Mouse (Mus musculus): Measurements from ENCODE around the gene Plch1. TPM values are rescaled to one million over a fixed set of nuclear protein-coding genes. Genes with fewer than 3 reads are reported as not detected.

The Plch1 gene
- total RNA-seq, 1 experiment from 2014 or later: not detected

GRCm38 (mm10) chr3:63868285-63868684, 31.0 kb downstream of the Plch1 start:
- ATAC-seq (ENCODE audit: extremely low read depth, insufficient number of reproducible peaks, low FRiP score, poor library complexity, severe bottlenecking): no peak

GRCm38 (mm10) chr3:63865069-63865468, 34.2 kb downstream of the Plch1 start:
- no peak for ATAC-seq (ENCODE audit: extremely low read depth, insufficient number of reproducible peaks, low FRiP score, poor library complexity, severe bottlenecking)

GRCm38 (mm10) chr3:63862716-63863115, 36.6 kb downstream of the Plch1 start:
- no peak for ATAC-seq (ENCODE audit: extremely low read depth, insufficient number of reproducible peaks, low FRiP score, poor library complexity, severe bottlenecking)

- ATAC-seq (ENCODE audit: extremely low read depth, insufficient number of reproducible peaks, low FRiP score, poor library complexity, severe bottlenecking): no peak
Measured at GRCm38 (mm10) chr3:63852828-63853227, 46.4 kb downstream of the Plch1 start.

GRCm38 (mm10) chr3:63851125-63851698, 48.1 kb downstream of the Plch1 start:
- no peak for ATAC-seq (ENCODE audit: extremely low read depth, insufficient number of reproducible peaks, low FRiP score, poor library complexity, severe bottlenecking)

GRCm38 (mm10) chr3:63849765-63850346, 49.4 kb downstream of the Plch1 start:
- ATAC-seq (ENCODE audit: extremely low read depth, insufficient number of reproducible peaks, low FRiP score, poor library complexity, severe bottlenecking): no peak

- no peak for ATAC-seq (ENCODE audit: extremely low read depth, insufficient number of reproducible peaks, low FRiP score, poor library complexity, severe bottlenecking)
Measured at GRCm38 (mm10) chr3:63844141-63844540, 55.1 kb downstream of the Plch1 start.

GRCm38 (mm10) chr3:63842436-63842835, 56.8 kb downstream of the Plch1 start:
- ATAC-seq (ENCODE audit: extremely low read depth, insufficient number of reproducible peaks, low FRiP score, poor library complexity, severe bottlenecking): no peak

GRCm38 (mm10) chr3:63837750-63838149, 61.5 kb downstream of the Plch1 start:
- no peak for ATAC-seq (ENCODE audit: extremely low read depth, insufficient number of reproducible peaks, low FRiP score, poor library complexity, severe bottlenecking)

- no peak for ATAC-seq (ENCODE audit: extremely low read depth, insufficient number of reproducible peaks, low FRiP score, poor library complexity, severe bottlenecking)
Measured at GRCm38 (mm10) chr3:63836937-63837632, 62.2 kb downstream of the Plch1 start.

- ATAC-seq (ENCODE audit: extremely low read depth, insufficient number of reproducible peaks, low FRiP score, poor library complexity, severe bottlenecking): no peak
Measured at GRCm38 (mm10) chr3:63835816-63836215, 63.5 kb downstream of the Plch1 start.

GRCm38 (mm10) chr3:63823874-63824400, 75.3 kb downstream of the Plch1 start:
- ATAC-seq (ENCODE audit: extremely low read depth, insufficient number of reproducible peaks, low FRiP score, poor library complexity, severe bottlenecking): no peak

- ATAC-seq (ENCODE audit: extremely low read depth, insufficient number of reproducible peaks, low FRiP score, poor library complexity, severe bottlenecking): no peak
Measured at GRCm38 (mm10) chr3:63822631-63823030, 76.6 kb downstream of the Plch1 start.

- ATAC-seq (ENCODE audit: extremely low read depth, insufficient number of reproducible peaks, low FRiP score, poor library complexity, severe bottlenecking): no peak
Measured at GRCm38 (mm10) chr3:63815131-63815530, 84.1 kb downstream of the Plch1 start.

GRCm38 (mm10) chr3:63814203-63814602, 85.1 kb downstream of the Plch1 start:
- no peak for ATAC-seq (ENCODE audit: extremely low read depth, insufficient number of reproducible peaks, low FRiP score, poor library complexity, severe bottlenecking)

GRCm38 (mm10) chr3:63806906-63807305, 92.4 kb downstream of the Plch1 start:
- ATAC-seq (ENCODE audit: extremely low read depth, insufficient number of reproducible peaks, low FRiP score, poor library complexity, severe bottlenecking): no peak

GRCm38 (mm10) chr3:63805496-63805895, 93.8 kb downstream of the Plch1 start:
- ATAC-seq (ENCODE audit: extremely low read depth, insufficient number of reproducible peaks, low FRiP score, poor library complexity, severe bottlenecking): no peak

- ATAC-seq (ENCODE audit: extremely low read depth, insufficient number of reproducible peaks, low FRiP score, poor library complexity, severe bottlenecking): no peak
Measured at GRCm38 (mm10) chr3:63800685-63801084, 98.6 kb downstream of the Plch1 start.

GRCm38 (mm10) chr3:63786805-63787365, 112.4 kb downstream of the Plch1 start:
- no peak for ATAC-seq (ENCODE audit: extremely low read depth, insufficient number of reproducible peaks, low FRiP score, poor library complexity, severe bottlenecking)
